Mouse (Mus musculus) ES-E14 (cell line): ENCODE data around the gene Ccdc71.
A peak's percentile ranks its signal among the peaks of the same experiment; 100 is the strongest.

Source experiments
- CHD2 ChIP-seq: IDR thresholded peaks from 2 replicates; pipeline ENCODE4 v1.6.1; 2014; ENCODE audit warnings: mild to moderate bottlenecking, low read depth, low read length, inconsistent platforms
- HCFC1 ChIP-seq: IDR thresholded peaks from 2 replicates; pipeline ENCODE4 v1.6.1; 2012; ENCODE audit warnings: low read length, inconsistent platforms, borderline replicate concordance; ENCODE audit not compliant: insufficient read depth
- MAFK ChIP-seq: IDR thresholded peaks from 2 replicates; pipeline ENCODE4 v1.6.1; 2014; ENCODE audit warnings: mild to moderate bottlenecking, low read depth, low read length, inconsistent platforms; ENCODE audit not compliant: insufficient read depth
- ZNF384 ChIP-seq: IDR thresholded peaks from 2 replicates; pipeline ENCODE4 v1.6.1; 2012; ENCODE audit warnings: low read depth, low read length, inconsistent platforms

- TF ChIP-seq ZNF384 (no peak), HCFC1 (peak; percentile 65; the same call in 1 of the 2 replicates), MAFK (no peak), CHD2 (no peak)
Measured at GRCm38 (mm10) chr9:108490559-108491285, 30.4 kb downstream of the Ccdc71 start, which contains the start of gene Usp19.
